Comparison of ENCODE assay signal across 7 mouse cellular contexts in genomic region chr5:64610146-64610545, GRCm38 (mm10).
A peak's percentile ranks its signal among the peaks of the same experiment; 100 is the strongest.
DNase-seq lines count a peak whose midpoint lies in the region; ATAC-seq and TF ChIP-seq lines count a peak whose summit lies in the region.

No protein-coding gene starts in this region.

- H3K4me3 ChIP-seq in hindbrain, embryonic 11.5 days (ENCODE audit: low read depth, low read length): no peak overlapping the region
- no peak overlapping the region for H3K4me3 ChIP-seq in hindbrain, postnatal 0 days (ENCODE audit: low read length)
- H3K4me3 ChIP-seq in thymus, adult 2 months (ENCODE audit: control insufficient read depth, insufficient read depth, low read length): no peak overlapping the region
- H3K4me3 ChIP-seq in limb, embryonic 11.5 days (ENCODE audit: low read depth, low read length): no peak overlapping the region

- no peak overlapping the region for H3K9ac ChIP-seq in hindbrain, embryonic 11.5 days (ENCODE audit: low read depth, low read length)
- no peak overlapping the region for H3K9ac ChIP-seq in hindbrain, postnatal 0 days (replicated peaks; ENCODE audit: low read length)
- no peak overlapping the region for H3K9ac ChIP-seq in limb, embryonic 11.5 days (ENCODE audit: low read length)

- H3K4me1 ChIP-seq in hindbrain, embryonic 11.5 days (replicated peaks; ENCODE audit: control insufficient read depth, insufficient read depth, low read length): peaks cover 2% of the 10 kb centered on the region
- H3K4me1 ChIP-seq in hindbrain, postnatal 0 days (ENCODE audit: insufficient read depth, low read length): peaks cover 5% of the 10 kb centered on the region
- H3K4me1 ChIP-seq in thymus, adult 2 months (replicated peaks; ENCODE audit: control insufficient read depth, insufficient read depth, low read length): peaks cover 18% of the 10 kb centered on the region
- H3K4me1 ChIP-seq in limb, embryonic 11.5 days (ENCODE audit: control insufficient read depth, insufficient read depth, low read length): peaks cover 9% of the 10 kb centered on the region

- peak; percentile 26; the same call in 1 of the 2 replicates for ATAC-seq in hindbrain, embryonic 11.5 days (ENCODE audit: low FRiP score)
- ATAC-seq in hindbrain, postnatal 0 days: no peak
- ATAC-seq in limb, embryonic 11.5 days (ENCODE audit: insufficient number of reproducible peaks, low FRiP score, low TSS enrichment, low read depth): no peak
- no peak for ATAC-seq in monocyte, adult 5-6 weeks (replicated peaks; ENCODE audit: insufficient number of reproducible peaks, low FRiP score, low TSS enrichment, poor library complexity, severe bottlenecking)

- no peak for TF ChIP-seq CTCF in hindbrain, postnatal 0 days (IDR thresholded peaks at IDR 0.05; ENCODE audit: low read depth)
- no peak for TF ChIP-seq CTCF in thymus, adult 2 months (IDR thresholded peaks at IDR 0.05; ENCODE audit: borderline replicate concordance, control insufficient read depth, extremely low read depth, insufficient read depth, low read length, poor library complexity)

- no peaks in the 10 kb centered on the region for H3K9me3 ChIP-seq in hindbrain, embryonic 11.5 days (ENCODE audit: control insufficient read depth, low read length)
- H3K9me3 ChIP-seq in hindbrain, postnatal 0 days (ENCODE audit: low read length): no peaks in the 10 kb centered on the region
- H3K9me3 ChIP-seq in limb, embryonic 11.5 days (ENCODE audit: control insufficient read depth, low read length): no peaks in the 10 kb centered on the region

- H3K27ac ChIP-seq in hindbrain, embryonic 11.5 days (ENCODE audit: low read depth, low read length): peak overlapping the region; percentile 63; the same call in 1 of the 2 replicates
- H3K27ac ChIP-seq in hindbrain, postnatal 0 days: no peak overlapping the region; the same call in 1 of the 2 replicates
- peak overlapping the region; percentile 69 for H3K27ac ChIP-seq in thymus, adult 2 months (ENCODE audit: control insufficient read depth, insufficient read depth, low read length)
- H3K27ac ChIP-seq in limb, embryonic 11.5 days (replicated peaks; ENCODE audit: low read depth, low read length): 0 out of 2 replicates have a peak overlapping the region, but pooled peaks have one; percentile 23

- H3K27me3 ChIP-seq in hindbrain, embryonic 11.5 days (ENCODE audit: control insufficient read depth, insufficient read depth, low read length): no peaks in the 10 kb centered on the region
- H3K27me3 ChIP-seq in hindbrain, postnatal 0 days (ENCODE audit: insufficient read depth, low read length): no peaks in the 10 kb centered on the region
- no peaks in the 10 kb centered on the region for H3K27me3 ChIP-seq in thymus, adult 2 months (ENCODE audit: control insufficient read depth, insufficient read depth, low read length)
- H3K27me3 ChIP-seq in limb, embryonic 11.5 days (ENCODE audit: control insufficient read depth, insufficient read depth, low read length): no peaks in the 10 kb centered on the region

- no peaks in the 10 kb centered on the region for H3K36me3 ChIP-seq in hindbrain, embryonic 11.5 days (ENCODE audit: control insufficient read depth, insufficient read depth, low read length)
- H3K36me3 ChIP-seq in hindbrain, postnatal 0 days (ENCODE audit: insufficient read depth, low read length): no peaks in the 10 kb centered on the region
- no peaks in the 10 kb centered on the region for H3K36me3 ChIP-seq in thymus, adult 2 months (ENCODE audit: control insufficient read depth, insufficient read depth, low read length)
- no peaks in the 10 kb centered on the region for H3K36me3 ChIP-seq in limb, embryonic 11.5 days (ENCODE audit: control insufficient read depth, insufficient read depth, low read length)

- 0% methylated on average over 3 of the region's 3 CpGs for WGBS in hindbrain, embryonic 11.5 days
- WGBS in hindbrain, postnatal 0 days: 10% methylated on average over 3 of the region's 3 CpGs
- 36% methylated on average over 3 of the region's 3 CpGs for WGBS in thymus, adult 2 months
- WGBS in limb, embryonic 11.5 days: 22% methylated on average over 3 of the region's 3 CpGs

- H3K4me2 ChIP-seq in hindbrain, embryonic 11.5 days (replicated peaks; ENCODE audit: low read depth, low read length): no peak overlapping the region
- H3K4me2 ChIP-seq in hindbrain, postnatal 0 days (ENCODE audit: low read depth, low read length): no peak overlapping the region
- H3K4me2 ChIP-seq in limb, embryonic 11.5 days (ENCODE audit: low read depth, severe bottlenecking): no peak overlapping the region; the same call in 1 of the 2 replicates

- TF ChIP-seq POLR2A in thymus, adult 2 months (IDR thresholded peaks at IDR 0.05; ENCODE audit: control insufficient read depth, extremely low read depth, insufficient read depth, low read length, poor library complexity): no peak

- no peak for DNase-seq in hindbrain, embryonic 11.5 days (ENCODE audit: low spot score)
- DNase-seq in hindbrain, postnatal 0 days (ENCODE audit: low spot score): no peak
- DNase-seq in thymus, adult 2 months: no peak
- no peak for DNase-seq in thymus, postnatal 14 days
- no peak for DNase-seq in limb, embryonic 11.5 days (ENCODE audit: low spot score)
- no peak for DNase-seq in spleen, adult 18-20 months
